Mouse (Mus musculus): ENCODE data around the gene Gata2. TPM values are rescaled to one million over a fixed set of nuclear protein-coding genes. Genes with fewer than 3 reads are reported as not detected.
A peak's percentile ranks its signal among the peaks of the same experiment; 100 is the strongest.

The Gata2 gene
- total and polyA plus RNA-seq, 2 experiments from 2014 or later: 17.2 to 19.3 TPM

DNA sequence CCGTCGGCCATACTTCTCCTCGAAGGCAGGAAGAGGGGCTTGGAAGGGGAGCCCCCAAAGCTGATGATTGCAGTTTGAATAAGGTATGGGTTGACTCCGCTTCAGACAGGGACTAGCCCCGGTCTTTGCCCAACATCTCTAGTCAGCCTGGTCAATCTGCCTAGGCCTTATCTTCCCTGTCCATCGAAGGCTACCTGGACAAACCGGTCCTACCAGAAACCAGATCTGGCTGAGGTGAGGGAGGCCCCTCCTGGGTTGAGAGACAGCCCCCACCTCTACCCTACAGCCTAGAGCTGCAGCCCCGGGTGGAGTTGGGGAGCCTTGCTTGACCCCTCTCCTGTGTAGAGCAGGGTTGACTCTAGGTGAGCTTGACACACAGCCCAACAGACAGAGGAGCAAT, 40.3 kb downstream of the Gata2 start:
- WGBS: 82% methylated on average over 8 of the region's 8 CpGs
- Histone ChIP-seq H3K4me3 (ENCODE audit: low read depth, low read length) (no peak overlapping the region), H3K4me2 (ENCODE audit: low read depth, low read length, poor library complexity, severe bottlenecking) (no peak overlapping the region), H3K27ac (ENCODE audit: low read depth, low read length) (no peak overlapping the region), H3K4me1 (ENCODE audit: insufficient read depth, low read length) (no peaks in the 10 kb centered on the region), H3K9ac (replicated peaks; ENCODE audit: low read length, poor library complexity, severe bottlenecking) (no peak overlapping the region), H3K36me3 (ENCODE audit: insufficient read depth, low read length) (no peaks in the 10 kb centered on the region), H3K9me3 (ENCODE audit: low read length) (no peaks in the 10 kb centered on the region), H3K27me3 (ENCODE audit: insufficient read depth, low read length) (no peaks in the 10 kb centered on the region)
- TF ChIP-seq CTCF (IDR thresholded peaks at IDR 0.05): no peak
- DNase-seq (ENCODE audit: low spot score) (no peak), ATAC-seq (ENCODE audit: low FRiP score) (no peak)

DNA sequence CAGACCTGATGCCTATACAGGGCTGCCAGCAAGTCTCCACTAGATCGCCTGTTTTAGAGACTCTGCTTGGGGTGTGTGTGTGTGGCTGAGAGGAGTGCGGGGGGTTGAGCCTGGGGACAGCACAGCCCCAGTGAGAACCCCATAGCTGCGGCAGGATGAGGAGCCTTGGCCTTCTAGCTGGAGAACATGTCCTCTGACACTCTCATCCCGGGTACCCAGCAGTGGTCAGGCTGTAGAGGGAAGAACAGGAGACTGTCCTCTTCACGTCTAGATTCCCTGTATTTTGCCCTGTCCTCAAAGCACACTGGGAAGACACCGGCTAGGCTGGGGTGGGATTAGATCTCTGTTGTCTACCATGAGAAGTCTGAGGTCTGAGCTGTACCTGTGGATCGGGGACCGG, 41.8 kb downstream of the Gata2 start:
- H3K4me2 ChIP-seq (ENCODE audit: low read depth, low read length, poor library complexity, severe bottlenecking): no peak overlapping the region
- no peaks in the 10 kb centered on the region for H3K36me3 ChIP-seq (ENCODE audit: insufficient read depth, low read length)
- DNase-seq (ENCODE audit: low spot score) (no peak), ATAC-seq (ENCODE audit: low FRiP score) (no peak)
- no peaks in the 10 kb centered on the region for H3K27me3 ChIP-seq (ENCODE audit: insufficient read depth, low read length)
- 23% methylated on average over 8 of the region's 8 CpGs for whole genome bisulfite sequencing
- H3K4me1 ChIP-seq (ENCODE audit: insufficient read depth, low read length): no peaks in the 10 kb centered on the region
- H3K27ac ChIP-seq (ENCODE audit: low read depth, low read length): no peak overlapping the region
- H3K4me3 ChIP-seq (ENCODE audit: low read depth, low read length): no peak overlapping the region
- H3K9ac ChIP-seq (replicated peaks; ENCODE audit: low read length, poor library complexity, severe bottlenecking): no peak overlapping the region
- no peaks in the 10 kb centered on the region for H3K9me3 ChIP-seq (ENCODE audit: low read length)
- no peak for TF ChIP-seq CTCF (IDR thresholded peaks at IDR 0.05)

DNA sequence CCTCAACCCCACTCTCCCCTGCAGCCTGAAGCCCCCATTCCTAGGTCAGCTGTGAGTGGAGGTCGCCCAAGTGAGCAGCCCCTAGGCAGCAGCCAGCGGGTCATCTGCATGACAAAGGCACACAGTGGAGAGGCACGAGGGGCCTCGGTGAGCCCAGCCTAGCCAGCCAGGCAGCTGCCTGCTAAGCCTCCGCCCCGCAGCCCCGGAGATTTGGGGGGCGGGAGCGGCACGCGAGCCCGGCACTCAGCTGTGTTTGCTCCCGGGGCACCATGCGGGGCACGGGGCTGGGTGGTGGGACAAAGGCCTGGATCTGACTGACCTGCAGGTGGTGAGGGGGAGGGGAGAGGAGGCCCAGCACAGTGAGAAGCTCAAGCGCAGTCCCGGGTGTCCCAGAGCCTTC, 42.3 kb downstream of the Gata2 start:
- Histone ChIP-seq H3K9ac (replicated peaks; ENCODE audit: low read length, poor library complexity, severe bottlenecking) (no peak overlapping the region), H3K27ac (ENCODE audit: low read depth, low read length) (no peak overlapping the region), H3K36me3 (ENCODE audit: insufficient read depth, low read length) (no peaks in the 10 kb centered on the region), H3K4me2 (ENCODE audit: low read depth, low read length, poor library complexity, severe bottlenecking) (peak overlapping the region; percentile 12; the same call in 1 of the 2 replicates), H3K4me1 (ENCODE audit: insufficient read depth, low read length) (no peaks in the 10 kb centered on the region), H3K9me3 (ENCODE audit: low read length) (no peaks in the 10 kb centered on the region), H3K27me3 (ENCODE audit: insufficient read depth, low read length) (no peaks in the 10 kb centered on the region), H3K4me3 (ENCODE audit: low read depth, low read length) (no peak overlapping the region)
- ATAC-seq (ENCODE audit: low FRiP score) (0 out of 2 replicates have a peak, but pooled peaks have one; percentile 24), DNase-seq (ENCODE audit: low spot score) (no peak)
- 6% methylated on average over 16 of the region's 17 CpGs for WGBS
- TF ChIP-seq CTCF (IDR thresholded peaks at IDR 0.05): no peak

DNA sequence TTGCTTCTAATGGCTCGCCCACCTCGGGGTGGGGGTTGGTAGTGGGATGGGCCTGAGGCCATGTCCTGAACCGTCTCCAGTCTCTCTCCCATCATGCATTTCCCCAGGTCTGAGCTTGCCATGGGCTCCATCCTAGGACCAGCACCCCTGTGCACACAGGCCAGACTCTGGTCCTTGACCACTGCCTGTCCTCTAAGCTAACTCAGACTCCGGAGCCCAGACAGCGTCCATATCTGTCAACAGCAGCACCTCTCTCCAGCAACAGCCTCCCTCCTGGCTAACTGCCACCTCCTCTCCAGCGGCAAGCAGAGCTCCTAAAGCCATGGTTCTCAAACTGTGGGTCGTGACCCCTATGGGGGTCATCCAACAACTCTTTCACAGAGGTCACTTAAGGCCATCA, 42.8 kb downstream of the Gata2 start:
- Histone ChIP-seq H3K4me2 (ENCODE audit: low read depth, low read length, poor library complexity, severe bottlenecking) (no peak overlapping the region), H3K9me3 (ENCODE audit: low read length) (no peaks in the 10 kb centered on the region), H3K27me3 (ENCODE audit: insufficient read depth, low read length) (no peaks in the 10 kb centered on the region), H3K4me1 (ENCODE audit: insufficient read depth, low read length) (no peaks in the 10 kb centered on the region), H3K4me3 (ENCODE audit: low read depth, low read length) (no peak overlapping the region), H3K9ac (replicated peaks; ENCODE audit: low read length, poor library complexity, severe bottlenecking) (no peak overlapping the region), H3K36me3 (ENCODE audit: insufficient read depth, low read length) (no peaks in the 10 kb centered on the region), H3K27ac (ENCODE audit: low read depth, low read length) (no peak overlapping the region)
- no peak for TF ChIP-seq CTCF (IDR thresholded peaks at IDR 0.05)
- ATAC-seq (ENCODE audit: low FRiP score) (no peak), DNase-seq (ENCODE audit: low spot score) (no peak)
- 16% methylated on average over 7 of the region's 7 CpGs for WGBS

DNA sequence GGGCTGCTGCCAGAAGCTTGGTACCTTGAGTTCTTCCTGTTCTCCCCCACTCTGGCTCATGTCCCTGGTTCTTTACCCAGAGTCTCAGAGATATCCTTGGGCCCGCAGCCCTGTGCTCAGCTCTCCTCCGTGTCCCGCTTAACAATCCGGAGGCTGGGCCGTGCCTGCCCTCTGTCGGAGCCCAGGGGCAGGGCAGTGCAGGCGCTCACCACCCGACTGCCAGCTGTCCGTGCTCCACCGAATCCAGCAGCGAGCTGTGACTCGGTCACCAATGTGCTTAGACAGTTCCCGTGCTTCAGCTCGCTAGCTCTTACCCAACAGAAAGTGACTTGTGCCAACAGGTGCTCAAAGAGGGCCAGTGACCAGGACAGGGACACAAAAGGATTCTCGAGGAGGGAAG, 48.9 kb downstream of the Gata2 start:
- no peak overlapping the region for H3K4me2 ChIP-seq (ENCODE audit: low read depth, low read length, poor library complexity, severe bottlenecking)
- 6% methylated on average over 15 of the region's 15 CpGs for WGBS
- no peaks in the 10 kb centered on the region for H3K4me1 ChIP-seq (ENCODE audit: insufficient read depth, low read length)

DNA sequence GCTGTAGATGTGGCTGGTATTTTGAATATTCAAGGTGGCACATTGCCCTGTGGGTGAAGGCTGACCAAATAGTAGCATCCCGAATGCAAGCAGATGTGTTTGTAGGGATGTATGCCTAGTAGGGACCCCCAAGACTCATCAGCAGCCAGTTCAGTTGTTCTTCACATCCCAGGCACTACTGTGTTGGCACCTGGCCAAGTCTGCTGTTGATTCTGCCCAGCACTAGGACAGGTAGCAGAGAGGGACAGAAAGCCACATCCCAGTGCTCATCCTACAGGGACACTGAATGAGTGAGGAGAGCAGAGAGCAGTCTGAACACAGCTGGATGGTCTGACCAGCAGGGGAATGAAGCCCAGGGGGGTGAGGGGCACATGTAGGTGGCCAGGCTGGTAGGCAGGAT, 55.5 kb downstream of the Gata2 start:
- no peak overlapping the region for H3K27ac ChIP-seq (ENCODE audit: low read depth, low read length)

More for the DNA sequence above, 48.9 kb downstream of the Gata2 start:
- H3K36me3 ChIP-seq (ENCODE audit: insufficient read depth, low read length): no peaks in the 10 kb centered on the region
- H3K9me3 ChIP-seq (ENCODE audit: low read length): no peaks in the 10 kb centered on the region
- peak; percentile 41 for DNase-seq (ENCODE audit: low spot score)
- peak; percentile 68; the same call in 1 of the 2 replicates for ATAC-seq (ENCODE audit: low FRiP score)
- TF ChIP-seq CTCF (IDR thresholded peaks at IDR 0.05): peak; percentile 70
- no peak overlapping the region for H3K9ac ChIP-seq (replicated peaks; ENCODE audit: low read length, poor library complexity, severe bottlenecking)
- H3K4me3 ChIP-seq (ENCODE audit: low read depth, low read length): no peak overlapping the region
- H3K27ac ChIP-seq (ENCODE audit: low read depth, low read length): no peak overlapping the region
- no peaks in the 10 kb centered on the region for H3K27me3 ChIP-seq (ENCODE audit: insufficient read depth, low read length)

More for the DNA sequence above, 55.5 kb downstream of the Gata2 start:
- no peak overlapping the region for H3K9ac ChIP-seq (replicated peaks; ENCODE audit: low read length, poor library complexity, severe bottlenecking)
- H3K27me3 ChIP-seq (ENCODE audit: insufficient read depth, low read length): no peaks in the 10 kb centered on the region
- TF ChIP-seq CTCF (IDR thresholded peaks at IDR 0.05): no peak
- H3K4me1 ChIP-seq (ENCODE audit: insufficient read depth, low read length): no peaks in the 10 kb centered on the region
- 91% methylated on average over 1 of the region's 1 CpGs for WGBS
- no peaks in the 10 kb centered on the region for H3K9me3 ChIP-seq (ENCODE audit: low read length)
- DNase-seq (ENCODE audit: low spot score) (peak; percentile 11), ATAC-seq (ENCODE audit: low FRiP score) (no peak)
- 0 out of 2 replicates have a peak, but pooled peaks cover 3% of the 10 kb centered on the region for H3K36me3 ChIP-seq (ENCODE audit: insufficient read depth, low read length)
- H3K4me3 ChIP-seq (ENCODE audit: low read depth, low read length): no peak overlapping the region
- no peak overlapping the region for H3K4me2 ChIP-seq (ENCODE audit: low read depth, low read length, poor library complexity, severe bottlenecking)
